Mouse (Mus musculus): ENCODE data around the gene Rpf1. TPM values are rescaled to one million over a fixed set of nuclear protein-coding genes. Genes with fewer than 3 reads are reported as not detected.

Rpf1 gene
- polyA plus RNA-seq, 1 experiment, result 33.7 TPM

- Histone ChIP-seq H3K4me3 (ENCODE audit: insufficient read depth, low read length) (no peak overlapping the region), H3K4me1 (ENCODE audit: control insufficient read depth, insufficient read depth, low read length) (peaks cover 7% of the 10 kb centered on the region), H3K27ac (ENCODE audit: insufficient read depth, low read length) (peak overlapping the region; percentile 93)
- TF ChIP-seq POLR2A (IDR thresholded peaks at IDR 0.05; ENCODE audit: low read depth, low read length) (no peak), CTCF (IDR thresholded peaks at IDR 0.05; ENCODE audit: borderline replicate concordance, insufficient read depth, low read length) (no peak)
Measured at GRCm38 (mm10) chr3:146473741-146474140, 47.5 kb downstream of the Rpf1 start.

GRCm38 (mm10) chr3:146472657-146473056 lies 48.6 kb downstream of the Rpf1 start:
- H3K4me1 ChIP-seq (ENCODE audit: control insufficient read depth, insufficient read depth, low read length), result peaks cover 7% of the 10 kb centered on the region
- no peak overlapping the region for H3K4me3 ChIP-seq (ENCODE audit: insufficient read depth, low read length)
- no peak overlapping the region for H3K27ac ChIP-seq (ENCODE audit: insufficient read depth, low read length)
- TF ChIP-seq POLR2A (IDR thresholded peaks at IDR 0.05; ENCODE audit: low read depth, low read length), result no peak
- TF ChIP-seq CTCF (IDR thresholded peaks at IDR 0.05; ENCODE audit: borderline replicate concordance, insufficient read depth, low read length), result no peak

- Histone ChIP-seq H3K4me3 (ENCODE audit: insufficient read depth, low read length) (no peak overlapping the region), H3K4me1 (ENCODE audit: control insufficient read depth, insufficient read depth, low read length) (peaks cover 5% of the 10 kb centered on the region), H3K27ac (ENCODE audit: insufficient read depth, low read length) (no peak overlapping the region)
- TF ChIP-seq CTCF (IDR thresholded peaks at IDR 0.05; ENCODE audit: borderline replicate concordance, insufficient read depth, low read length), result no peak
Measured at GRCm38 (mm10) chr3:146469226-146469625, 52.0 kb downstream of the Rpf1 start.

GRCm38 (mm10) chr3:146462939-146463338 lies 58.3 kb downstream of the Rpf1 start:
- Histone ChIP-seq H3K4me1 (ENCODE audit: control insufficient read depth, insufficient read depth, low read length) (no peaks in the 10 kb centered on the region), H3K4me3 (ENCODE audit: insufficient read depth, low read length) (no peak overlapping the region), H3K27ac (ENCODE audit: insufficient read depth, low read length) (no peak overlapping the region)
- TF ChIP-seq POLR2A (IDR thresholded peaks at IDR 0.05; ENCODE audit: low read depth, low read length), result no peak
- TF ChIP-seq CTCF (IDR thresholded peaks at IDR 0.05; ENCODE audit: borderline replicate concordance, insufficient read depth, low read length), result no peak

Other genes with a start within 250 kb of the Rpf1 start
- 8.8 and 10.1 TPM in 2 replicates for gene Ssx2ip, start 116.8 kb downstream of the Rpf1 start, polyA plus RNA-seq (2011; ENCODE audit: insufficient read length, low read depth, missing spikeins)
- 13.6 and 18.5 TPM in 2 replicates for gene Ctbs, start 71.6 kb downstream of the Rpf1 start, polyA plus RNA-seq (2011; ENCODE audit: insufficient read length, low read depth, missing spikeins)
- gene Spata1, start 21.7 kb downstream of the Rpf1 start, polyA plus RNA-seq (2011; ENCODE audit: insufficient read length, low read depth, missing spikeins), result 4.6 and 6.1 TPM in 2 replicates
- gene Gng5, start 21.6 kb downstream of the Rpf1 start, polyA plus RNA-seq (2011; ENCODE audit: insufficient read length, low read depth, missing spikeins), result 303 and 362 TPM in 2 replicates
- not detected in 2 replicates for gene Uox, start 49.0 kb upstream of the Rpf1 start, polyA plus RNA-seq (2011; ENCODE audit: insufficient read length, low read depth, missing spikeins)
- not detected in 2 replicates for gene Dnase2b, start 94.2 kb upstream of the Rpf1 start, polyA plus RNA-seq (2011; ENCODE audit: insufficient read length, low read depth, missing spikeins)
- gene 4930503B20Rik, start 129.9 kb upstream of the Rpf1 start, polyA plus RNA-seq (2011; ENCODE audit: insufficient read length, low read depth, missing spikeins), result 0.56 TPM in 1 of 2 replicates, not detected in the other
- 0.53 and 1.1 TPM in 2 replicates for gene Samd13, start 164.2 kb upstream of the Rpf1 start, polyA plus RNA-seq (2011; ENCODE audit: insufficient read length, low read depth, missing spikeins)